Mouse (Mus musculus) c-Kit-positive CD71-positive TER-119-positive erythroid progenitor cells, embryonic 14.5 days (primary cell): ENCODE data around the gene Smad1.

Source experiments
- DNase-seq: peaks from one replicate; pipeline ENCODE4 v3.0.0-alpha.2; 2013; ENCODE audit warnings: low spot score

Smad1 gene

DNA sequence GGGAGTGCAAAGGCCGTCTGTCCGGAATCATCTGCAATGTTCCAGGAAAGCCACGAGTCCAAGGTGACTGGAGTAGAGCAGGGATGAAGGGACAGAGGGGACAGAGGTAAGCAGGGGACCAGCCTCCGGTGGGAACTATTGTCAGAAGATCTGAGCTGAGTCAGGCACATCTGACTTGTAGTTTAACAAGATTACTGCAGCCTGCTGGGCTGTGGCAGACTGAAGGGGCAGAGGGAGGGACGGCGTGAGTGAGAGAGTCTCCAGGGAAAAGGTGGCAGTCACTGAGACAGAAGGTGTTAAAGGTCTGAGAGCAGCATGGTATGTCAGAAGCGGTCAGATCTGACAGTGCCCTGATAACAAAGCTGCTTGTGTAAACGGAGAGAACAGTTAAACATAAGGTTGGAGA, 16.5 kb downstream of the Smad1 start:
- no peak for DNase-seq

DNA sequence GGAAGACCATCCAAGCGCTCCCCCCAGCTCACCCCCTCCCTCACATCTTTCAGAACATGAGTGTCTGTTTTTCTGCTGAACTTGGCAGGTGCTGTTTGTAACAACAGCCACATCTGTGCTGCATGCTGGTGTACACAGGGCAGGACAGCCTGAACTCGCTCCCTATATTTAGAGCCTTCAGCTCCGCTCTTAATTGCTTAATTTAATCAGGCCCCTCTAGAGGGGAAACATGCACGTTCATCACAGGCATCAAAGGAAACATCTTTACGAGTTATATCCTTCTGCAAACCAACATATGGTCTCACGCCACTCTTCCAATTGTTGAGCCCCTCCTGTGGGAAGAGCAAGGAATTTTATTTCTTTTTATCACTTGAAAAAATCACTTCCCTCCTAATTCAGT, 17.5 kb downstream of the Smad1 start:
- no peak for DNase-seq

DNA sequence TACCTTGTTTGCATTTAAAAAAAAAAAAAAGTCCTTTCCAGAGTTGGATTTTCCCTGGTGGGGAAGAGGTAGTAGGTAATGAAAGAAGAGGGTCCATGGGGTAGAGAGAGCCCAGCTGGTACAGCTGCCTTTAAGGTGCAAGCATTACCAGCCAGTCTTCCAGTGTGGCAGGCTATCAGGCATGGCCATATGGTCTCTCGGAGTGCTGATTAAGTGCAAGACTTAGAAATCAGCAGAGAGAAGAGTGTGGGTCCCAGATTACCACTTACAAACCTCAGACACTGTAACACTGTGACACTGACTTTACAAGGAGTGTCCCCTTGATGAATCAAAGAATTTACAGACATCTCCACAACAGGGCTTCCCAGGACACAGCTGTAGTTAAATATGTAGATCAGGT, 18.9 kb downstream of the Smad1 start:
- DNase-seq = no peak

DNA sequence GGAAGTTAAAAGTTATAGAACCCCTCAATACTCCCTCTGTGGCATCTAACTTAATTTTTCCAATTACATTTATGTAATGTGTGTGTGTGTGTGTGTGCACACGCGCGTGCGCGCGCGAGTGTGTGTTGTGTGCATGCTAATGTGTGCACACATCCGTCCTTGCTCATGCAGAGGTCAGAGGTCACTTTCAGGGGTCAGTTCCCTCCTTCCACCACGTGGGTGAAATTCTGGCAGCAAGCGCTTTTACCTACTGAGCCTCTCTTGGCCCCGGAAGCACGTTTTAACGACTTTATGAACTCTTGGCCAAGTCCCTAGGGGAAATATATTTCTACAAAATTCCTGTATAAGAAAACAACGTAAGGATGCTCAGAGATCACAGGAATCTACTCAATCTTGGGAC, 19.3 kb downstream of the Smad1 start:
- no peak for DNase-seq

DNA sequence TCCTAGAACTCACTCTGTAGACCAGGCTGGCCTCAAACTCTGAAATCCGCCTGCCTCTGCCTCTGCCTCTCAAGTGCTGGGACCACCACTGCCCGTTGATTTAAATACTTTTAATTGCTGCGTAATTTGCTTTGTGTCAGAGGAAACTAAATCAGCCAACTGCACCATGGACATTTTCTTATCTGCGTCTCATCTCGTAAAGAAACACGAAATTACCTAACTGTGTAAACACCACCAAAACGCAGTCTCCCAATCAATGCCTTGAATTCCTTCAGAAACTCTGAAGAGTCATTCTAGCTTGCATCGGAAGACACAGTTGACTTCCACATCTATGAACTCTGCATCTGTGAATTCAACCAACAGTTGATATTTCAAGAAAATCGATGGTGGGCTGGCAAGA, 22.7 kb downstream of the Smad1 start:
- no peak for DNase-seq

DNA sequence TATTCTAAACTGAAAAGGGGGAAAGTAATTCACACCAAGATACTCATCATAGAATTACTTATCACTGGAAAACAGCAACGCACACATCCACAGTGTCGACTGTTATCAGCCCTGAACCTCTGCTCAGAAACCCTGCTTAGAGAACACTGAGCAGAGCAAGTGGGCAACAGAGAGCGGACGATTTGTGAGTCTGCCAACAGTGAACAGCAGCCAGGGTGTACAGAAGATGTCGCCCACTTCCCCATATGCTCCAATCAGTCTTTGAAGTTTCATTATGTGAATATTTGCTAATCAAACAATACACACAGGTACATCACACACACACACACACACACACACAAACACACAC, 23.6 kb downstream of the Smad1 start:
- peak; percentile 37 for DNase-seq

DNA sequence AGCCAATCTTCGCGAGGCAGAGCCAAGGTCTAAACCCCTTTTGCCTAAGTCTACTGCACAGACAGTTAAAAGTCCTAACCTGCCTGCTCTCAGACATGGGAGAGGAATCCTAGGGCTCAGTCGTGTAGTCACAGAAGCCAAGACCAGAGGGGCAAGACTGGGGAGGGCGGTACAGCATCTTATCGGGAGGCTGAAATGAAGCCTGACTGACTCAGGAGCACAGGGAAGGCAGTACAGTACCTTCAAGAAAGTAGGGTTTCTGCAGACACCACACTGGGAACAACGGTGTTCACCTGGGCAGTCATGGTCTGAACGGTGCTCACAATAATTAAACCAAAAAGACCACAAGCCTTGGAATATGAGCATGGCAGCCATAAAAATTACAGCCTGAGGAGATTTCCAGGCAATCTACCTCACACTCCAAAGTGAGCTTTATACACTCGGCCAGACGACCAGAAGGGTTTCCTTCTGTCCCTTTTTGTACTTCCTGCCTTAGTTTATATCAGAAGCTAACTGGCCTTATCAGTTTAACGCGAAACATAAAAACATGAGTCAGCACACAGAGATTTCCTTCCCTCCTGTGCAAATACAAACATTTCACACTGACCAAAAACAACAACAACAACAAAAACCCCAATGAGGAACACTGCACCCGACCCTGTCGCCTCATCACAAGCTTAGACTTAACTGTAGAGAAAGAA, 24.1 kb downstream of the Smad1 start:
- DNase-seq = peak; percentile 24

DNA sequence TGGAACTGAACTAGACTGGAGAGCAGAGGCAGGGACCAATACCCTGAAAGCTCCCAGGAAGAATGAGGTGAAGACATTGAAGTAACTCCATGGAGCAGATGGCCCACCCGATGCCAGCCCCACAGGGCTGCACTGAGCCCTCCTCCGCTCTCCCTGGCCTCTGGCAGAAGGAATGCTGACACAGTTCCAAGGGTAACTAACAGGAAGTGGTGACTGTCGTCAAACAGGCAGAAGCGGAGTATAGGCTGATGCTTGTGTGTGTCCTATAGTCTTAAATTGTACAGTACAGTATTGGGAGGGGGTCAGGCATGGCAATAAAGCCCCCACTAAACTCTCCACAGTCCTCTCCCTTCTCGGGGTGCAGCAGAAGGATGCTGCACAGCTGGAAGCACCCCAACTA, 24.9 kb downstream of the Smad1 start:
- DNase-seq = no peak

DNA sequence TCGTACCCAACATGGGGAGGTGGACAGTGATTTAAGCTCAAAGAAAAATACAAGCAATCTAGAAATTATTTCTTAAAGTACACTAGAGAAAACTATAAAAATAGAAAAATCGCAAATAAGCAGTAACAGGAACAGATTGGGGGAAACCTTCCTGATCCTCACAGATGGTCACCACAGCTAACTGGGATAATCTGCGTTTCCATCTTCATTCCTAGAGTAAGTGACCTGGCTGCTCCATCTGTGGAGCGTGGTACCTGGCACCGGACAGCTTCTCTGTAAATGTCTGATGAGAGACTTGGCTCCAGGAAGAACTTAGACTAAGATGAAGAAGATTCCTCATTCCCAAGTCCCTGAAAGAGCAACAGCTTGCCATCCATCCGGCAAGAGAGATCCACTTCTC, 25.8 kb downstream of the Smad1 start:
- DNase-seq = no peak

DNA sequence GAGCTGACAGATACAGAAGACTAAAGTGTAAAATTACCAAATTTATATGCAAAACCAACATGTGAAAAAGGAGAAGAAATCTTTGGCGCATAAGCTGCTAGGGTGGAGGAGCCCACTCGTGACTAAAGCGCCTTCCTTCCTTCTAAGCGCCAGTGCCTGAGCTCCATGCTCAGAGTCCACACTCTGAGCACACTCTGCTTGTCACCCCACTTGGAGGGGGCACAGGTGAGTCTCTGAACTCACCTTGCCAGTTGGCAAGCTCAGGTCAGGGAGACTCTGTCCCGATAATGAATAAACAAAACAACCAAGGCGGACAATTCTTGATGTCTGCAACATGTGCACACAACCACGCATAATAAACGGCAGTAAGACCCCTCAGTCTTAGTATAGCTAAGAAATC, 26.4 kb downstream of the Smad1 start:
- DNase-seq = no peak

DNA sequence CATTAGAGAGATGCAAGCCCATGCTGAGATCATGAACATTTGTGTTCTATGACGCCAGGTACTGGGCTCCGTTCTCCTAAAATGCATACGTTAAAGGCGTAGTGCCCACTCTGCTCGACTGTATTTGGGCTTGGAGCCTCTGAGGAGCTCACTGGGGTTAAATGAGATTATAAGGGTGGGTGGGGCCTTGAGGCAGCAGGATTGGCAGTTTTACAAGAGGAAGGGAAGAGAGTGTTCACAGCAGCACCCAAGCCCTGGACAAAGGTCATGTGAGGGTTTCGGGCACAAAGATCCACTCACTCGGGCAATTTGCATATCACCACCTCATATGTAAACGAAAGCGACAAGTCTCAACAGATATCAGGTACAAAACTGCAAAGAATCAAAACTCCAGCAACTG, 26.8 kb downstream of the Smad1 start:
- no peak for DNase-seq

DNA sequence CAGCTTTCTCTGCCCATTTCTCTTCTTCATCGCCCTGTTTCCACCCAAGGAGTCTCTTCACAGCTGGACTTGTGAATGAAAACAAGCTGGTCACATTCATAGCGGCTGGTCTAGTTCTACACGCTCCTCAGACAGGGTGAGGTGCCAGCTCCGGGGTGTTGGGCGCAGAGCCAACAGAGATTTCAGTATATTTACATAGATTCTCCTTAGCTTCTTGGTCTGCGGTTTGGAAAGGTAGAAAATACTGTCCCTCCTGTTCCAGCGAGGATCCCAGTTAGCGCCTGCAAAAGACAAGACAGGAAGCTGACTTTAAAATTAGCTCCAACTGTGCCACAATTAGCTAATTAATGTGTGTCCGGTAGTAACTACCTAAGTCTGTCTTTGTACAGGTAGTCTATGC, 27.2 kb downstream of the Smad1 start:
- no peak for DNase-seq

DNA sequence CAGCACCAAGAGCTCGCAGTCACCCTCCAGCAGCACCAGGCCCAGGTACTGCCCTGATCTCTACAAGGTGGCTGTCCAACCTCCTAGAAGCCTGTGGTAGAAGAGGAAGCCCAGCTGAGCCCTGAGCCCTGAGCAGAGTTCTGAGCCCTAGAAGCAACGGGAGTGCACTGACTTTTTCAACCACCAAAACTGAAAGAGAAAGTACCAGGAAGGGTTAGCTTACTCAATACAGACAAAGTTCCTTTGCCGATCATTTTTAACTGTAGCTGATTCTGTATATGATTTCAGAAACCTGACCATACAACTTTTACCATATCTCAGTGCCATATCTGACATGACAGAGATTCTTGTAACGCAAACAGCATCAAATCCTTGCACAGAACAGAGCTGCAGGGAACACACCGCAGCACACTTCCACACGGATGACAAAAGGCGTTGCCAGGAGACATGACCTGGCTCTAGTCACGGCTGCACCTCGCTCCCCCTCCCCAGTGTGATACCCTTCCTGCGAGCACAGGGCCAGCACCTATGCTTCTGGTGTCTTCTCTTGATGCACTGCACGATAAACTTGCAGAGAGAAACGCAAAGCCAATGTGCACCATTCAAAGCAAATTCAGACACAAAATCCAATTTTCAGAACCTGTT, 28.6 kb downstream of the Smad1 start:
- no peak for DNase-seq

DNA sequence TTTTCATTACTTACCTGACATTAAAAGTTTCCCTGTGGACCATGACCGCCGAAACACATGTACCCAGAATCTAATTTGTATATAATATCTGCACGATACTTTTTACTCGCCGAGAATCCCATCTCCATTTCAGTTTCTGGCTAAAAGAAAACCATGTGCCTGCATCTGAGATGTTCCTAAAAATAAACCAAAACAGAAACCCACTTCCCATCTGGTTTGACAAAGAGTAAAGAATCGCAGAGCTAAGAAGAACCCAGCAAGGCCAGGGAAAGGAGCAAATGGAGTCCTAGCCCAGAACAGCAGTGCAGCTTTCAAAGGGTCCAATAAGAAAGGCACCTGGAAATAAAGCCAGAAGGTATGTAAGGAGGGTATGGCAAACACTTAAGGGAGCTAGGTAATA, 30.2 kb downstream of the Smad1 start:
- DNase-seq = no peak

DNA sequence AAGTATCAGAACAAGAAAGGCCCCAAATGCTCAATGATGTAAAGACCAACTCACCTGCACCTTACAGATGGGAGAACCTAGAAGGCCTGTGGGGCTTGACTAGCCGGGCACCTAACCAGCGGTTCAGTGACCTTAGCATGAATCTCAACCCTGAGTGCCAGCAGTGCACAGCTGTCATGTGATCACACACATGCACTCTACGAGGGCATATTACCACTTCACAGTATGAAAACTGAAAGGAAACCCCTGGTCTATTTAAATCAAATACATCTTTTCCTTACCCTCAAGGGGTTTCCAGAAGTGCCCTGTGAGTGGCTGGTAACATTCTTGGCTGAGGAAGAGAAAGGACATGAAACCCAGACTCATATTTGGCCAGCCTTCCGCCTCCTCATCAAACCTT, 31.4 kb downstream of the Smad1 start:
- DNase-seq = no peak

DNA sequence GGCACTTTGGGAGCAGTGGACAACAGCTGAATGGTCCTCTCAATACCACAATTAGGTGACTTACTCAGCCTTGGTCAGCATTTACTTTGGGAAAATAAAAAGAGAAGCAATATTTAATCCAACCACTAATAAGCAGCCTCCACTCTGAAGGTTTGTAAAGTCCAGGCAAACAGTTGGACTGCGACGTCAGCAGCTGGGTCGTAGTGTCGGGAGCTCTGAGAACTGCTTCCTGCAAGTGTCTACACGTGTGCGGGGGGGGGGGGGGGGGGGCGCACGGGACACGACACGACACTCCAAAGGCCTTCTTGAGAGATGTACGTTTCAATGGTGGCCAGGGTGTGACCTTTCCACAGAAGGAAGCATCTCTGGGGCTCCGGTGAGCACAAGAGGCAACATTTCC, 32.0 kb downstream of the Smad1 start:
- no peak for DNase-seq

DNA sequence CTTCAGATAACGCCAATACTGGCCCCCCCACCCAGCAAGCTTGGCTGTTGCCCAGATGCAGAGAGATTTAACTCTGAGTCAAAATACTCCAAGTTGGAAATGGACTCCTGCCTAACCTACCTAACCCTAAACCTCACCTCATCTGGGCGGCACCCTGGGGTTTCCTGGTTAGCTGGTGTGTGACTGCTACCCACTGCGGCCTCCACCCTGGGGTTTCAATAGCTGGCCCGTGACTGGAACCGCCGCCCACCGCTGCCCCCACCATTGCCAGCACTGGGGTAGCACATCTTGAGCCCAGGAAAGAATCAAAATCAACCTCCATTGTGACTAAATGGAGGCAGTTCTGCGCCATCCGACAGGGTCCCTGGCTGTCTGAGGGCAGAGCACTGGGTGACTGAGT, 33.1 kb downstream of the Smad1 start:
- no peak for DNase-seq

DNA sequence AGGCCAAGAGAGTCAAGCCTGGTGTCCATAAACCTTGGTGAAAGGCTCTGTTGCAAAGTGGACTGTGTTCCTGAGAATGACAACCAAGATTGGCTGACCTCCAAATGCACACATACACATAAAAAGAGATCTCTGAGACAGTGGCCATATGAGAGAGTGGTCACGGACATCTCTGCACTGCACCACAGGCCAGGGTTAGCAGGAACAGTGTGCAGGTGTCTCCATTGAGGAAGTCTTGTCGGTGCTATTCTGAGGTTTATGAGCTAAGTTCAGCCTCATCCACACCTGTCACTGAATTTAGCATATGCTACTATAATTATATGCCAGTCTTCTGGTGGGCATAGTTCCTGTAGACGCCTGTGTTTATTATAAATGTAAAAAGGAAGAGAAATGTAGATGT, 33.6 kb downstream of the Smad1 start:
- no peak for DNase-seq

DNA sequence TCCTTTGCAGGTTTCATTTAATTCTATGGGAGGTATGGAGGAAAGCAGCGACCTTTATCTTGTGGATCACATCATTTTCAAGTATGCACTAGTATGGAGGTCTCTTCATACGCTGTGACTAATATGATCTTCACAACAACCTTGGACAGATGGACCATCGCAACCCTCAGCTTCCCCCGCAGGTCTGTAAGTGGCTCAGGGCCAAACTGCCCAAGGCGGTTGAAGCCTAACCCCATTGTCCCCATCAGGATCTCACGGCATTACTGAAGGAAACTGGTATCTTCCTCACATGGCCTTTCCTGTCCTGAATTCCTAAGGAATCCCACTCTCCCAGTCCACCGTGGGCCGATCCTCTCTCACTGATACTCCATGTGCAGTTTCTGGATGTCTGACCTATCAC, 34.5 kb downstream of the Smad1 start:
- no peak for DNase-seq

DNA sequence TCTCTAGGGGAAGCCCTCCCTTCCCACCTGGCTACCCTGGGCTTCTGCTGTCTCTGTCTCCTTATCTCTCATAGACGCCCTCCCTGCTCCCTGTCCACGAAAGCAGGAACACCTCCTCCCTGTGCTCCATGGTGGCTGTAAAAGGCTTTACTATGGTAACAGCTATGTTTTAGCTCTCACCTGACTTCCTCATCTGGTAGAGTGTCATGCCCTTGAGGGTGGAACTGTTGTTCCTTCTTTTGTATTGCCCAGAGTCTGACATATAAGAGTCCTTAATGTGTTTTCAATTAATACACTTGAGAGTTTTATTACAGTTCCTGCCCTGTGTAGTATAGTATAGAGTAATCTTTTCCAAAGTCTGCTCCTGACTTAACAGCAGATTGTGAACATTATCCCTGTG, 36.9 kb downstream of the Smad1 start:
- no peak for DNase-seq

DNA sequence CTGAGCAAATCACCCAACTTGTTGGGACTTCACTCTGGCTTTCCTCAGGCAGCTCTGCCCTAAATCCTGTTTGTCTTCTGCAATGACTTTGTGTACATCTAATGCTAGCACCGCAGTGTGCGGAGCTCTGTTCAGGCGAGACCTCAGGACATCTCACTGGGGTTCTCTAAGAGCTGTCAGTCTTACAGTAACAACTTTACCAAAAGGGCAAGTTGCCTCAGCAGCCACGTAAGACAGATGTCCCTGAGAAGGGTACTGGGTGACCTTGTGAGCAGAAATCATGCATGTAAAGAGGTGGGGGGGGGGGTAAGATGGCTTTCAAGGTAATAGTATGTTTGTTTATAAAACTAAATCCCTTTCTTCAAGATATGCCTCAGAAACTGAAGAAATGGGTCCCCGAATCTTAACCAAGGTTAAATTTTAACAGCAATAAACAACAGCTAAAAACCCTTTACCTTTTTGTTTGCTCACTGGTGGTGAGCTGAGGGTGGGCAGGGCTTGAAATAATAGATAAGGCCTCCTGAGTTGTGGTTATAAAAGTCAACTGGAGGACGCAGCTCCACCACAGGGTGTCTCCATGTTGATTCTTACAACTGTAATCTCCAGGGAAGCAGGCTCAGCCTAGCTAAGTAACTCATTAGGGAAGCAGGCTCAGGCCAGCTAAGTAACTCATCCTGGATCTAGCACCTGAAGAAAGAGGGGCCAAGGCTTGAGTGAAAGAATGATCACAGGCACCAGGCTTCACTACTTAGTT, 38.4 kb downstream of the Smad1 start:
- DNase-seq = no peak

DNA sequence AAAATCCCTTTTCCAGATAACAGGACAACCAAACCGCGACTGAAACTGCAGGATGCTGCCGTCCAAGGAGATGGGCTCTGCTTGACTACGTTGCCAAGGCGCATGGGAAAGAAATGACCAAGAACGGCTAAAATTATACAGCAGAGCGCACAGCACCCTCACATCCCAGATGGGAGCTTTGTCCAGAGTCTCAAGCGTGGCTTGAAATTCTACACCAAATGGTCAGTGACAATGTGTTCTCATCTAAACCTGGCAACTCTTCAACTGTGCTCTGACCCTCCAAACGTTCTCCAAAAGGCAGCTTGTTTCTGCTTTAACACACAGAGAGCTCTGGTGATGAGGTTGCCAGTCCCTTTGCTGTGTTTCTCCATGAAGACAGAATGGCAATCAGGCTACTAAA, 39.0 kb downstream of the Smad1 start:
- DNase-seq = no peak

DNA sequence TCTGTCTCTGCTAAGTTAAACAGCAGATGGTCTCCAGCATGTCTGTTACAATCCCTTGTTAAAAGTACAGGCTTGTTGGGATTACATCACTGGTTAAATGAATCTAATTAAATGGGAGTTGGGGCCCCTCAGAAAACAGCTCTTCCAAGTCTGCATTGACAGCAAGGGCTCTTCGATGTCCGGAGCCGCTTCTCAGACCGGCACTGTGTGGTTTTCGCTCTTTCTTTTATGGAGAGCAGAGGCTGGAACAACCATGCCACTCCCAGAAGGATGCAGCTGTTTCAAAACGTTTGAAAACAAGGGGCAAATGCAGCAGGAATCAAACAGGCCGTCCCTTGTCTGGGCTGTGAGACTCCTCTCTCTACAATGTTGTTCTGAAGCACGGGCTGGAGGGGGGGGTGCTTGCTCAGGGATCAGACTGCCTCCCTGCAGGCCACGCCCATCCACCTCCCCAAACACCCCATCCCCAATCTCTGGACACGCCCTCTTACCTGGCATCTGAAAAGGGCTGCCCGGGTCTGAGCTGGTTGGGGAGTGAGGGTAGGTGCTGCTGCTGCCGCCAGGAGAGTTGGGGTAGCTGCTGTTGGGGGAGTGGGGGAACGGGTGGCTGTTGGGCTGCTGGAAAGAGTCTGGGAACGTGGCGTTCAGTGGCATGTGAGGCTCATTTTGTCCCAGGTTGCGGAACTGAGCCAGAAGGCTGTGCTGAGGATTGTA, 43.4 kb downstream of the Smad1 start:
- DNase-seq = no peak
